19 mouse cellular contexts compared by ENCODE assay signal in the genomic region with DNA sequence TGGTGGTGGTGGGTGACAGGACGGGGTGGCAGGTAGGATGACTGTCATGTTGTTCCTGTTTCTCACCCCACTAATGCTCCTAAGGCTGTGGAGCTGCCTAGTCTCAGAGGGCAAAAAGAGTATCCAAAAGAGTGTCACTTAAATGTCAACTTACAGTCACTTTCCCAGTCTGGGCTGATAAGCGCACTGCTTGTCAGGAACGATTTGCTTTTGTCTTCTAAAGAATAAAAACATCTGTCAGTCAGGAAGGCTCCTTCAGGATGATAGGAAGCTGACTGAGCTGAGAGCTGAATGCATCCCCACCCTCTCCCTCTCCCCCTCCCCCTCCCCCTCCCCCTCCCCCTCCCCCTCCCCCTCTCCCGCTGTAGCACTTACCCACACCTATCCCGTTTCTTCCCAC.
"Had no signal": no experiment of that assay in that cellular context is flagged by ENCODE, and none has a peak within 500 bp of the region (broad histone marks: within the 10 kb centered on the region; RNA-seq: fewer than 3 reads in every experiment).

No protein-coding gene starts in this region.

- ATAC-seq: midbrain, embryonic 15.5 days had no signal

- H3K36me3 ChIP-seq: liver, embryonic 13.5 days; lung, embryonic 15.5 days; midbrain, embryonic 12.5 days; midbrain, embryonic 15.5 days; neural tube, embryonic 12.5 days; neural tube, embryonic 15.5 days had no signal

- H3K9me3 ChIP-seq: liver, embryonic 13.5 days; lung, embryonic 15.5 days; midbrain, embryonic 12.5 days; midbrain, embryonic 15.5 days; neural tube, embryonic 12.5 days; neural tube, embryonic 15.5 days had no signal

- DNase-seq: kidney, postnatal 25 days; layer of hippocampus, postnatal 36 days; liver, embryonic 13.5 days; lung, postnatal 10 days; lung, postnatal 36 days; right cerebral cortex, adult 18-20 months; right cerebral cortex, postnatal 14 days; right cerebral cortex, postnatal 4 days; thymus, adult 2 months; thymus, postnatal 14 days; thymus, postnatal 4 days had no signal

- H3K4me3 ChIP-seq: left cerebral cortex, adult 2 months; liver, embryonic 13.5 days; lung, embryonic 15.5 days; midbrain, embryonic 12.5 days; midbrain, embryonic 15.5 days; neural tube, embryonic 12.5 days; neural tube, embryonic 15.5 days had no signal

- H3K27me3 ChIP-seq: liver, embryonic 13.5 days; lung, embryonic 15.5 days; midbrain, embryonic 12.5 days; midbrain, embryonic 15.5 days; neural tube, embryonic 12.5 days; neural tube, embryonic 15.5 days had no signal

- H3K4me1 ChIP-seq: liver, embryonic 13.5 days; lung, embryonic 15.5 days; midbrain, embryonic 12.5 days; midbrain, embryonic 15.5 days; neural tube, embryonic 12.5 days; neural tube, embryonic 15.5 days had no signal

- H3K27ac ChIP-seq: kidney, postnatal 0 days; left cerebral cortex, adult 2 months; liver, embryonic 13.5 days; lung, embryonic 15.5 days; midbrain, embryonic 12.5 days; midbrain, embryonic 15.5 days; neural tube, embryonic 12.5 days; neural tube, embryonic 15.5 days; stomach, postnatal 0 days had no signal

- H3K9ac ChIP-seq: liver, embryonic 13.5 days; lung, embryonic 15.5 days; midbrain, embryonic 12.5 days; midbrain, embryonic 15.5 days; neural tube, embryonic 12.5 days; neural tube, embryonic 15.5 days had no signal

- H3K4me2 ChIP-seq: liver, embryonic 13.5 days; lung, embryonic 15.5 days; midbrain, embryonic 12.5 days; midbrain, embryonic 15.5 days; neural tube, embryonic 12.5 days; neural tube, embryonic 15.5 days had no signal
